8 mouse cellular contexts compared by ENCODE assay signal in genomic region chr11:95666529-95667149, GRCm38 (mm10). TPM values are rescaled to one million over a fixed set of nuclear protein-coding genes. Genes with fewer than 3 reads are reported as not detected.
DNase-seq lines count a peak whose midpoint lies in the region; ATAC-seq lines count a peak whose summit lies in the region.

Gene Phb, plus strand, starts transcription at chr11:95666957.

- H3K4me1 ChIP-seq in forebrain, embryonic 14.5 days (ENCODE audit: control insufficient read depth, insufficient read depth, low read length) = peaks cover 10% of the 10 kb centered on the region
- peaks cover 19% of the 10 kb centered on the region for H3K4me1 ChIP-seq in neural tube, embryonic 15.5 days

- H3K4me3 ChIP-seq in forebrain, embryonic 14.5 days (ENCODE audit: low read depth, low read length) = peak within 1 kb of the TSS; percentile 66
- peak within 1 kb of the TSS; percentile 80 for H3K4me3 ChIP-seq in neural tube, embryonic 15.5 days (replicated peaks)

- WGBS in forebrain, embryonic 14.5 days = 1% methylated on average over 25 of the region's 25 CpGs
- whole genome bisulfite sequencing in neural tube, embryonic 15.5 days = 1% methylated on average over 25 of the region's 25 CpGs

- H3K4me2 ChIP-seq in forebrain, embryonic 14.5 days (ENCODE audit: low read length) = peak within 1 kb of the TSS; percentile 93
- H3K4me2 ChIP-seq in neural tube, embryonic 15.5 days = peak within 1 kb of the TSS; percentile 86

- DNase-seq in ES-CJ7 (ENCODE audit: low read depth, low spot score) = peak; percentile 100
- DNase-seq in cerebellum, adult 11 months = peak; percentile 91
- peak; percentile 100 for DNase-seq in forebrain, embryonic 14.5 days (ENCODE audit: low spot score)
- peak; percentile 87 to 91 for DNase-seq in heart, postnatal 14 days
- DNase-seq in layer of hippocampus, adult 11-12 months (ENCODE audit: low spot score) = peak; percentile 97
- DNase-seq in lung, adult 18-20 months = peak; percentile 97 to 98
- peak; percentile 96 for DNase-seq in testis, postnatal 14 days (ENCODE audit: low spot score)

- H3K27me3 ChIP-seq in forebrain, embryonic 14.5 days (replicated peaks; ENCODE audit: control insufficient read depth, insufficient read depth, low read length) = no peaks in the 10 kb centered on the region
- no peaks in the 10 kb centered on the region for H3K27me3 ChIP-seq in neural tube, embryonic 15.5 days (replicated peaks)

- intact Hi-C loops in heart, postnatal 14 days (cut with DNase I) = loop anchor here (10.0 kb wide), 1 partner anchor 272 kb away; no protein-coding TSS in a partner anchor

- H3K9me3 ChIP-seq in forebrain, embryonic 14.5 days (replicated peaks; ENCODE audit: control insufficient read depth, low read length) = no peaks in the 10 kb centered on the region
- no peaks in the 10 kb centered on the region for H3K9me3 ChIP-seq in neural tube, embryonic 15.5 days (replicated peaks)

- H3K36me3 ChIP-seq in forebrain, embryonic 14.5 days (ENCODE audit: control insufficient read depth, insufficient read depth, low read length) = peaks cover 23% of the 10 kb centered on the region
- peaks cover 22% of the 10 kb centered on the region for H3K36me3 ChIP-seq in neural tube, embryonic 15.5 days

- H3K27ac ChIP-seq in forebrain, embryonic 14.5 days (ENCODE audit: low read depth, low read length) = no peak within 1 kb of the TSS
- peak within 1 kb of the TSS; percentile 72 for H3K27ac ChIP-seq in neural tube, embryonic 15.5 days (replicated peaks)

- peak within 1 kb of the TSS; percentile 73 for H3K9ac ChIP-seq in forebrain, embryonic 14.5 days (ENCODE audit: low read length)
- H3K9ac ChIP-seq in neural tube, embryonic 15.5 days (replicated peaks) = peak within 1 kb of the TSS; percentile 67

- peak; percentile 99 for ATAC-seq in forebrain, embryonic 14.5 days
- ATAC-seq in neural tube, embryonic 15.5 days (ENCODE audit: low FRiP score) = peak; percentile 98

RNA-seq across cellular contexts. Expression of gene Phb, which starts in this region (rescaled TPM):
- 215 and 222 TPM in 2 replicates for polyA plus RNA-seq in forebrain, embryonic 14.5 days (2014; fragmentation: Nextera tagmentation; extraction: Ambion mirVana)
- 100 to 1,000 TPM; 338 to 341 TPM for total RNA-seq in heart, postnatal 14 days (2021)
- 205 and 208 TPM in 2 replicates for polyA plus RNA-seq in neural tube, embryonic 15.5 days (2015; fragmentation: Nextera tagmentation; extraction: Ambion mirVana)
